Mouse (Mus musculus) brain, embryonic 14.5 days (tissue): Measurements from ENCODE around the gene Wfdc1. TPM values are rescaled to one million over a fixed set of nuclear protein-coding genes. Genes with fewer than 3 reads are reported as not detected.
A peak's percentile ranks its signal among the peaks of the same experiment; 100 is the strongest.

Experiments
- DNase-seq: peaks from one replicate; pipeline ENCODE4 v3.0.0-alpha.2; 2011; ENCODE audit warnings: low read depth
- CTCF ChIP-seq: fragments of 200-500 bp; IDR thresholded peaks from 2 replicates; pipeline ENCODE4 v1.5.1; 2012; ENCODE audit warnings: inconsistent platforms, mild to moderate bottlenecking, moderate library complexity, borderline replicate concordance; ENCODE audit not compliant: insufficient read depth, insufficient read length; ENCODE audit errors: extremely low read depth
- POLR2A ChIP-seq: fragments of 200-500 bp; IDR thresholded peaks from 2 replicates; pipeline ENCODE4 v1.6.1; 2012; ENCODE audit warnings: mild to moderate bottlenecking, inconsistent platforms, borderline replicate concordance; ENCODE audit not compliant: poor library complexity, insufficient read depth, insufficient read length, severe bottlenecking; ENCODE audit errors: extremely low read depth
- polyA plus RNA-seq: library from polyadenylated mRNA; depleted of rRNA; stranded (reverse); fragments of >200 nt; gene quantifications from 2 replicates; pipeline ENCODE4 v1.2.3, GENCODE M21; 2012

Gene Wfdc1
- polyA plus RNA-seq, 1 experiment, result 3.1 TPM

GRCm38 (mm10) chr8:119665270-119665669, 895 bp upstream of the Wfdc1 start:
- no peak for DNase-seq
- TF ChIP-seq POLR2A (no peak), CTCF (no peak)

- TF ChIP-seq CTCF (no peak), POLR2A (no peak)
- DNase-seq, result no peak
These were observed 2.3 kb downstream of the Wfdc1 start for GRCm38 (mm10) chr8:119668447-119668846.

GRCm38 (mm10) chr8:119669284-119669683, 3.1 kb downstream of the Wfdc1 start:
- DNase-seq, result no peak
- TF ChIP-seq POLR2A (no peak), CTCF (peak; percentile 32; the same call in 1 of the 2 replicates)

GRCm38 (mm10) chr8:119670419-119671091, 4.4 kb downstream of the Wfdc1 start:
- TF ChIP-seq POLR2A, result no peak
- no peak for TF ChIP-seq CTCF
- DNase-seq, result no peak

GRCm38 (mm10) chr8:119673976-119674555, 7.9 kb downstream of the Wfdc1 start:
- no peak for DNase-seq
- peak; percentile 18; the same call in 1 of the 2 replicates for TF ChIP-seq CTCF
- TF ChIP-seq POLR2A, result no peak

- TF ChIP-seq POLR2A (no peak), CTCF (no peak)
- peak; percentile 60 for DNase-seq
These were observed 9.3 kb downstream of the Wfdc1 start for GRCm38 (mm10) chr8:119675457-119675856.

GRCm38 (mm10) chr8:119676389-119676788, 10.2 kb downstream of the Wfdc1 start:
- DNase-seq, result peak; percentile 90

GRCm38 (mm10) chr8:119678138-119678843, 12.1 kb downstream of the Wfdc1 start:
- peak; percentile 65 for TF ChIP-seq CTCF
- no peak for TF ChIP-seq POLR2A
- DNase-seq, result peak; percentile 69

More at GRCm38 (mm10) chr8:119676389-119676788, 10.2 kb downstream of the Wfdc1 start:
- peak; percentile 95 for TF ChIP-seq CTCF
- TF ChIP-seq POLR2A, result no peak

GRCm38 (mm10) chr8:119679184-119679583, 13.0 kb downstream of the Wfdc1 start:
- TF ChIP-seq POLR2A (no peak), CTCF (no peak)
- no peak for DNase-seq

GRCm38 (mm10) chr8:119690602-119691001, 24.4 kb downstream of the Wfdc1 start:
- no peak for DNase-seq
- TF ChIP-seq POLR2A, result no peak
- TF ChIP-seq CTCF, result no peak

GRCm38 (mm10) chr8:119691989-119692388, 25.8 kb downstream of the Wfdc1 start:
- DNase-seq, result no peak
- TF ChIP-seq CTCF (no peak), POLR2A (no peak)

- no peak for TF ChIP-seq CTCF
- no peak for TF ChIP-seq POLR2A
- DNase-seq, result no peak
These were observed 28.5 kb downstream of the Wfdc1 start for GRCm38 (mm10) chr8:119694696-119695095.

- DNase-seq, result no peak
- TF ChIP-seq POLR2A (no peak), CTCF (no peak)
These were observed 31.0 kb downstream of the Wfdc1 start for GRCm38 (mm10) chr8:119697163-119697562.
